Mouse (Mus musculus) mouse embryonic stem cell (cell line): ENCODE data around the gene Ndufs5.

ENCODE experiments used
- in situ Hi-C, 2 experiments: fragments of 300-500 bp; cut with MboI; formaldehyde crosslinking; loops; 1 replicate in 1 of 2; 3 replicates in 1 of 2; pipeline ENCODE4 v1.14.3; 2019 to 2020; ENCODE audit warnings: low sequenced_read_pairs in 2 of 2, low pct_unique_long_range_greater_than_20kb in 1 of 2, mixed read lengths in 1 of 2; ENCODE audit not compliant: unreplicated experiment in 1 of 2

Ndufs5 gene

DNA sequence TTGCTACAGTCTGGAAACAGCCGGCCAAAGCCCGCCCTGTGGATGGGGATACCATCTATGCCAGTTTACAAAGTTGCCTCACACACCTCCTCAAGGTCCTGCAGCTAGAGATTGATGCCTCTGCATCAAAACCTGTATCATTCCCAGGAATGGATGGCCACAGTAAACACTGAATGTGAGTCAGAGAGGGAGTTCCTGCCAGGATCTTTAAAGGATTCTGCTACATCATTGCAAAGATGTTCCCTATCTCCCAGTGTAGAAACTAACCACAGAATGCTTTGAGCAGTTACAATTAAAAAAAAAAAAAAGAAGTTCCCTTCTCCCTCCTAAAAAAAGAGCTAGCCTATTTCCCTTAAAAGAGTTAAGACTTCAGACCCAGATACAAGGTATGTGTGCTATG lies 12.7 kb downstream of the Ndufs5 start:
- in situ Hi-C loops, result loop anchor here in 1 of 2 experiments (25.0 kb wide), 1 partner anchor 368 kb away; the partner anchor contains the start of gene Bmp8a

- in situ Hi-C loops, result no loop called here
These were observed 24.6 kb downstream of the Ndufs5 start for GRCm38 (mm10) chr4:123693384-123693783.

- in situ Hi-C loops, result no loop called here
These were observed 25.9 kb downstream of the Ndufs5 start for GRCm38 (mm10) chr4:123692071-123692470.

DNA sequence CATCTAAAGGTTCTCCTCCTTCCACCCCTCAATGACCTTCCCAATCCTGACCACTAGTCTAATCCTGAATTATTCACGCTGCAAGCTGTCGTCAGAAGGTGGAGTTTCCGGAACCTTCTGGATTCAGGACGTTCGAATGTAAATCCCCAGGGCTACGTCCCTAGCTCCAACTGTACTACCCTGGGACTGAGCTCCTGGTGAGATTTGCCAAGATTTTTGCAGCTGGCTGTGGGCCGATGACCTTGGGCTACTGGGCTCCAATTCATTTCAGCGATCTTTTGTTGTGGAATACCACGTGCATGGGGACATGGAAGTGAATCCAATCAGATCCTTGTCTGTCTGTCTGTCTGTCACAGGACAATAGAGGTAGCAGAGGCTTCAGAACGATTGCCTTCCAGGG lies 27.7 kb downstream of the Ndufs5 start:
- in situ Hi-C loops, result no loop called here

GRCm38 (mm10) chr4:123687025-123687781 lies 30.8 kb downstream of the Ndufs5 start:
- in situ Hi-C loops, result no loop called here

DNA sequence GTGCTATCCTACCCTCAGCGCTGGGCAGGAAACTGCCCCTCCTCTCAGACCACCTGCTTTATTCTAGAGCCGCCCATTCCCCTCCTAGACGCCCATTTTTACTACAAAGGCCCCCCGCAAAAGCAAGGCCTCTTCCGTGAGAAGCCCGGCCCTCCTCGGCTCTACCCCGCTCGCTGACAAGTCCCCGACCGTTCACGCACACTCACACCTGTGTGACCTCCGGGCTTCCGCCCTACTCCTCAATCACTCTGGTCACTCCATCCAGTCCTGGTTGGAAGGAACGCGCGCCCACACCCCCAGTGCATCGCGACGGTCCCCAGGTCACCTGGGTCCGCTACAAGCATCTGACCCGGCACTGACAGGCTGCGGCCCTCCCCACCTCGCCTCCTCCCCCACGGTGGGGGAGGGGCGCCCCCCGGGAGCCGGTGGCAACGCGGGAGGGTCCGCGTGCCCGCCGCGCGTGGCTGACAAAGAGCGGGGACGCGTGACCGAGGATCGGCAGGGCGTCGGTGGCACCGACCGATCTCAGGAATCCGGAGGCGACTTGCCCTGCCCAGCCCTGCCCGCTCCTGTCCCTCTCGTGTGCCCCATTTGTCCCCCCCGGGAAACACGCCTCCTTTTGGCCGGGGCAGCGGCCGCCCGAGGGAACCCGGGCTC lies 31.5 kb downstream of the Ndufs5 start:
- in situ Hi-C loops, result no loop called here

GRCm38 (mm10) chr4:123685506-123686242 lies 32.3 kb downstream of the Ndufs5 start:
- in situ Hi-C loops, result no loop called here

- in situ Hi-C loops, result no loop called here
These were observed 33.0 kb downstream of the Ndufs5 start for GRCm38 (mm10) chr4:123685046-123685445.

DNA sequence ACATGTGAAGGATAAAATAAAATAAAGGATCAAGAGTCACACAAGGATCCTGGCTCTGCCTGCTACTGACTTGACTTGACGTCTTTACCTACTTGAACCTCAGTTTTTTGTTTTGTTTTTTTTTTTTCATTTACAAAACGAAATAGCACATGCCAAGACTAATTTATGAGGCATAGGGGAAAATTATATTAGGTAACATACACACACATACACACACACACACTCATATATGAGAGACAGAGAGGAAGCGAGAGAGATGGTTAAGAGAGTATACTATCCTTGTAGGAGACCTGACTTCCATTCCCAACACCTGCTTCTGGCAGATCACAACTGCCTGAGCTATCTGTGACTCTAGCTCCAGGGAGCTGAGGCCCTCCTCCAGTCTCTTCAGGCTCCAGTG lies 33.7 kb downstream of the Ndufs5 start, which contains the start of gene Macf1:
Macf1 (minus strand) TSS at position 101 of the 400 bp plus-strand sequence.
- in situ Hi-C loops, result no loop called here

DNA sequence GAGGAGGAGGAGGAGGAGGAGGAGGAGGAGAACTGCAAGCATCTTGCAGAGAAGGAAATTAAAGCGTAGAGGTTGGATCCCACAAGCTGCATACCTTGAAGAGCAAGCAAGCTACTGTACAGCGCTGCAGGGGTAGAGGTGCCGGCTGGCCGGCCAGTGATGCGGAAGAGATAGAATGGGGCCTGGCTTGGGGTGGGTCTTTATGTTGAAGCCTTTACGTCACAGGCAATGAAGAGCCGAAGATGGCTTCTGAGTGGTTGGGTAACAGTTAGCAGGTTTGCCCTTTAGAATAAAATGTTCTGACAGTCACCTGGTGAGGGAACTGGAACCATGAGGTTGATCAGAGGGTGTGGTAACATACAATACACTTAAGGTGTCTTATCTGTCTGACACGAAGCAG lies 35.7 kb downstream of the Ndufs5 start:
- in situ Hi-C loops, result no loop called here

DNA sequence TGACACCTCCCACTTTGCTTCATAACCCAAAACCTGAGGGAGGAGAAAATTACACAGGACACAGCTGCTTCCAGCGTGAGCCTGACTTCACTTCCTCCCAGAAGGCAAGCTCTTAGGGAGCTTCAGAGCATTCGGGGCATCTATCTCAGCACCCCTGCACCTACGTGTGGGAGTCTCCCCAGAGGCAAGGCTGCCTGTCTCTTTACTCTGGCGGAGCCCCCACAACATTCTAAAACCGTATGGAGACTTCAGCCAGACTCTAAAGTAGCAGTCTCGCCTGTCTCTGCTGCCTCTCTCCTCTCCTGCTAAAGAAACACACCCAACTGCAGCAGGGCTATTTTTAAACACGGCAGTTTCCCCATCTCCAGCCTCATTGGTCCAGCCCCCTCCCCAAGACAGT lies 37.0 kb downstream of the Ndufs5 start:
- in situ Hi-C loops, result no loop called here

DNA sequence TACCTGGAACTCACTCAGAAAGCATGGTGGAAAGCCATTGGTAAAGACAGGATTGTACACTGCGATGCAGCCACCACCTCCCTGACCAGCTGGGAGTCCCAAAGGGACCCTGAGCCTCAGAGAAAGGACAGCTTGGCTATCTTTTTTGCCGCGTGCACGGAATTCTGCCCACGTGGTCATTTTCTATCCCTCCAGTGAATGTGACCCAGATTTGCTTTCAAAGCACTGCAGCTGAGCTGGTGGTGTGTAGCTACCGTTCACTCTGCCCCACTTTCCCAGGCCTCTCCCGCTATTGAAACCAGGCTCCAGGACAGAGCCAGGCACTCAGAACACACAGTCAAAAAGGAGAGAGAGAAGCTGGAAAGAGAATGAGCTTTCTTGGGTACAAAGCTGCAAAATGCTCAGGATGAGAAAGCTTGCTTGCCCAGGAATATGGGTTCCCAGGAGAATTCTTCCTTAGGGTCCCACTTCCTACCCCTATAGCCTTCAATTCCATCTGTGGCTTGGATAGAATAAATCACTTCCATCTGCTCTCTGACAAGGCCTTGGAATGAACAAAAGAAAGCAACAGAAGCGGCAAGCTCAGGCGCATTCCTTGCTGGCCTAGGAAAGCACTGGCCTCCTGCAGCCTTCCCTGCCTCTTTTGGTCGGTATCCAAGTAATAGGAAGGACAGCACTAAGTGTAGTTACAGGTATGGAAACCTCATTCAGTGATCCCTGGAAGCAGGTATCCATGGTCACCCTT lies 40.8 kb downstream of the Ndufs5 start:
- in situ Hi-C loops, result no loop called here

DNA sequence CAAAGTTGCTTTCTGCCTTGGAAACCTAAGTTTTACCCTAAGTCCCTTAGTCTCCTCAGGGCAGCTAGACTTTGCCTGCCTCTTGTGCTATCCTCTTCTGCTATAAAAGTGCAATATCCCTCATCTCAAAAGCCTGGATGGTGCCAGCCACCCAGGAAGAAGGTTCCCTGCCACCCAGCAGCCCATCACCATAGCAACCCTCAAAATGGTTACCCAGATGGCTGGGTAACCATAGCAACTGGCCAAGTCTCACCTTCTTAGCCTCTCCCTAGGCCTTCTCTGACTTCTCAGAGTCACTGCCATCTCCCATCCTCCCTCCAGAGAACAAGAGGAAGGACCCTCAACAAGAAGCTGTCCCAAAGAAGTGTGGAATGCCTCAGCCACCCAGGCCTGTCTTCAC lies 47.4 kb downstream of the Ndufs5 start:
- in situ Hi-C loops, result no loop called here

DNA sequence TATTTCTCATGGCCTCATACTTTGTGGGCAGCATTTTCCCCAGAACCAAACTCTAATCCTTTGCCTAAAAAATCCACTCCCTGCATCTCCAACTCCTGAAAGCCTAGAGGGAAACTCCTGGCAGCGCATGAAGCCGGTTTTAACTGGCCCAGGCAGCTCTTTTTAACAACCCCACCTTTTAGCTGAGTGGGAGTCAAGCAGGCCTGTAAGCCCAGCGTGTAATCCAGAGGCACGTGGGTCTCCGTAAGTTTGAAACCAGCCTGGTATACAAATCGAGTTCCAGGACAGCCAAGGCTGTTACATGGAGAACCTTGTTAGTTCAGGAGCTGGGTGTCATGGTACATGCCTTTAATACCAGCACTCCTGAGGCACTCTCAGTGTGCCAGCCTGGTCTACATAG lies 48.3 kb downstream of the Ndufs5 start:
- in situ Hi-C loops, result no loop called here

- in situ Hi-C loops, result no loop called here
These were observed 50.6 kb downstream of the Ndufs5 start for GRCm38 (mm10) chr4:123667260-123667867.

- in situ Hi-C loops, result no loop called here
These were observed 51.5 kb downstream of the Ndufs5 start for GRCm38 (mm10) chr4:123666517-123666916.

DNA sequence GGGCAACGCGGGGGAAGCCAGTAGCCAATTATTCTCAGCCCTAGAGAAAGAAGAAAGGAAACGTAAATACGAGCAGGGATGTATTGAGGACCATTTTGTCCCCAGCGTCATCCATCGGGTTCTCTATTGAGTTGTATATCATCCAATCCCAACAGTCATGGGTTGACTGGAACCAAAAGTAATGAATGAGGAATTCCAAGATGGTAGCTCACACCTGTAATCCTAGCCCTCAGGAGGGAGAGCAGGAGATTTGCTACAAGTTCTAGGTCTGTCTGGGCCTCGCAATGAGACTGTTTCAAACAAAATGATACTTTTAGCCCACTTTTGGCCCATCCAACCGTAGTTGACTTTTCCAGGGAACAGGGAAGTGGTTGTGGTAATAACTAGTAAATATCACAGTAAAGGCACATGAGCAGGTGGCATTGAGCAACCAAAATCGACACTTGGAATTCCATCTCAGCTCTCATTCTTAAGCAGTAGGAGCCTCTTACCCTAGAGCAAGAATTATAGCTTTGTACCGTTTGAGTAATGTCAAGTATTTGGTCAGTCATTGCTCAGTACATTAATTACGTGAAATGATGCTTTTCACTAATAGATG lies 52.2 kb downstream of the Ndufs5 start:
- in situ Hi-C loops, result no loop called here
